Mouse (Mus musculus) neutrophil, adult 5-6 weeks (primary cell): Measurements from ENCODE around the gene Cdsn. TPM values are rescaled to one million over a fixed set of nuclear protein-coding genes. Genes with fewer than 3 reads are reported as not detected.

ENCODE experiments used
- ATAC-seq: fragments of 151-379, 151-347 bp; 2 replicates; pipeline ENCODE4 v1.8.0; 2017; ENCODE audit warnings: mild to moderate bottlenecking, moderate TSS enrichment; ENCODE audit not compliant: insufficient number of reproducible peaks, poor library complexity, low FRiP score, severe bottlenecking; ENCODE audit errors: extremely low read depth
- total RNA-seq: library from RNA; stranded (forward); fragments of 200-1000 nt; gene quantifications from 2 replicates; pipeline ENCODE4 v1.2.3, GENCODE M21; 2017

Cdsn gene
- total RNA-seq, 1 experiment from 2014 or later, result not detected

DNA sequence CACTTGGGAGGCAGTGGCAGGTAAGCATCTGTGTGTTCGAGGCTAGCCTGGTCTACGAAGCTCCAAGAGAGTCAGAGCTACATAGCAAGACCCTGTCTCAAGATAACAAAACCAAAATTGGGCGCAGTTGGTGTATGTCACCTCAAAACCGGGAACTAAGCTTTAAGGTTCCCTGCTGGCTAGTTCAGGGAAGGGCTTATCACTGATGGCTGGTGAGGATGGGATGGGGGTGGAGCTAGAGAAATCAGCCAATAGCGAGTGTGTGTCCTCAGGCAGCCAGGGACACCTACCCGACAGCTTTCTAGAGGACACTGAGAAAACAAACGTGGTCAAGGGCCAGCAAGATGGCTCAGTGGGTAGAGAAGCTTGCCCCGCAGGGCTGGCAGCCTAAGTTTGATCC lies 6.3 kb downstream of the Cdsn start:
- no peak for ATAC-seq

DNA sequence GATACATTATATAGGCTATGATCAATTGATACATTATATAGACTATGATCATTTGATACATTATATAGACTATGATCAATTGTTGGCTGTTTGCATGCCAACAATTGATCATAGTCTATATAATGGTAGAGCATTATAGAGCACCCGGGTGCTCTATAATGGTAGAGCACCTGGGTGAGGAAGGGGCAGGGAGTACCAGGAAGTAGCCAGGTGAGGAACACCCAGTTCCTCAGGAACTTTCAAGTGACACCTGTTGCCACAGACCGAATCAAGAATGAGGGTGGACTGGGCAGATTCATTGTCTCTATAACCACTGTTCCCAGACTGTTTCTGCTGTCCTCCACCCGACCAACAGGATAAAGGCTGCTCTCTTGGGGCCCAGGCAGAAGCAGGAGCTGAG lies 15.2 kb downstream of the Cdsn start, which contains the start of gene 2300002M23Rik:
Gene 2300002M23Rik, plus strand, starts transcription at position 301 of the 400 bp plus-strand sequence.
- no peak for ATAC-seq

DNA sequence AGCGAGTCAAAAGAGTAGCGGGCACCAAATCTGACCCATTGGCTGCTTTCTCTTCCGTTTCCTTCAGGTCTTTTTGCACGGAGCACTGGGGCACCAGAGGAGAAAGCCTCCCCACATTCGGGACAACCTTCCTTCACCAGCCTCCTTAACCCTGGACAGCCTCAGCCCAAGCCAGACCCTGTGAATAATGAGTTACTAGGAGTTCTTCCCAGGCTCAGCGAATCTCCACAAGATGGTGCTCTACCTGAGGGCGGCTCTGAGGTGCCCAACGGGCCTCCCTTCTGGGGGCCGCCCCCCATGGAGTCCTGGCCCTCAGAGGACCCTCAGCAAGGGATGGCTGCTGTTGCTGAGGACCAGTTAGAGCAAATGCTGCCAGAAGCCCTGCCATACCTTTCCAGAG lies 15.8 kb downstream of the Cdsn start:
- no peak for ATAC-seq

DNA sequence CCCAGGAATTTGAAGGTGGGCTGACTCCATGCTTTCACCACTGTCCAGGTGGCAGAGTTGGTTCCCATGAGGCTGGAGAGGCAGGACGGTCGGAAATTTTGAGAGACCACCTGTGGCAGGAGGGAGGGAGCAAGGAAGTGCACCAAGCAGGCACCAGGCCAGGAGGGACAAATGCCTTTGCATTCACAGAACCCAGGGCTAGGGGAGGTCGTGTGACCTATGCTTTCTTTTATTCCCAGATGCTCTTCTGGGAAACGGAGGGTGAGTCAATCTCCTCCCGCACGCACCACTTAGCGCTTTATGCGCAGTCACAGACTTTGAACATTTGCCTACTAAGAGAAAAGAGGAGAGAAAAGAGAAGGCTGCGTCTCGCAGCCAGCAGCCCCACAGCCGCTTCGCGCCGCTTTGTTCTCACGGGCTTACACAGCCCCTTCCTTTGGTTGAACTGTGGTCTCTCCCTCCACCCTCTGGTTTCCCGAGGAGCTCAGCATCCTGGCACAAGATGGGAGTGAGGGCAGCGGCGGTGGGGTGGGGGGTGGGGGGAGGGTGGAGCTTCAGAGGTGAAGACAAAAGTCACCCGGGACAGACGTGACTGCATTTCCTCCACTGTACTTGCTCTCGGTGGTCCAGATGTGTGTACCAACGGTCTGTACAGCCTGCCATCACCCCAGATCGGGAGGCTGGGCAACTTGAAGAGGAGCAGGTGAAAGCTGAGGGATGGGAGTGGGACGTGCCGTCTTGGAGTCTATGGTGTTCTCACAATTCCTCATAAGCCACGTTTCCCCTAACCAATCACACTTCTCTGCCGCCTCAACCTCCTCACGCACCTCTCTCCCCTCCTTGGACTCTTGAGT lies 17.4 kb downstream of the Cdsn start:
- no peak for ATAC-seq

DNA sequence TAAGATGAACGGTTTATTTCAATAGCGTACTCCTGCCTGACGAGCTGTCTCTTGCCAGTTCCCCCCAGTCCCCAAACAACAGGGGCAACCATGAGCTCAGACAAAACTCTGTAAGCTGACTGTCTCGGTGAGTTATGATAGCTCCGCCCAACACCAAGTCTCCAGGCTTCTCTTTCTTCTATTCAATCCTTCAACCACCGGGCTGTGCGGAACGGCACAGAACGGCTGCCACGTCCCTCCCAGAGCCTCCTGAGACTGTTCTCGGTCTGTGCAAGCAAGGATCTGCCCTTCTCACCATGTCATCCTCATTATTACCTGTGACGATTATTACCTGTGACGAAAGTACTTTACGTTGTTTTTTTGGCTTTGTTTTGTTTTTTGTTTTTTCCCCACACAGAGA lies 18.9 kb downstream of the Cdsn start:
- no peak for ATAC-seq

DNA sequence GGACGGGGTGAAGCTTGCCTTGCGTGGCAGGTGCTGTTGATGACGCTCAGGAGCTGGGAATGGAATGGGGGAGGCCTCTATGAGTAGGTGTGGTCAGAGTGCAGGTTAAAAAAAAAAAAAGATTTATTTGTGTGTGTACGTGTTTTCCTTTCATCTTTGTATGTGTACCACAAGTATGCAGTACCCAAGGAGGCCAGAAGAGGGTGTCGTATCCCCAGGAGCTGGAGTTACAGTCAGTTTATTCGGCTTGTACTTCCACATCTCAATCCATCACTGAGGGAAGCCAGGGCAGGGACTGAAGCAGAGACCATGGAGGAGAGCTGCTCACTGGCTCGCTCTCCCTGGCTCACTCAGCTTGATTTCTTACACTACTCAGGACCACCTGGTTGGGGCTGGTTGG lies 19.5 kb downstream of the Cdsn start:
- ATAC-seq, result no peak

DNA sequence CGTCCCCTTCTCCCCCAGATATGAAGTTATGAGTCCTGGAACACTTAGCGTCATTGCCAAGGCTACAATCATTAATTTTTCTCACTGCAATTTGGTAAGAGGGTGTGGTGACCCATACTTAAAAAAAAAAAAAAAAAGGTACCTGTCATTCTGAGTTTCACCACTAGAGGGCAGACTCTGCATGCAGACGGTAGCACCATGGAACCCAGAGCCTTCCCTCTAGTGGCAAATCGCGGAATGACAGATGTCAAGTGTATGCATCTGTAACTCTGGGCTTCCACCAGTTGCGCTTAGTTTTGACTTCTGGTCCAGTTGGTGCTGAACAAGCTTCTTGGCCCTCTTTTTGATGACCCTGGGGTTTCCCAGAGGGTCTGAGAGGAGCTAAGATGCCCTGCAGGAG lies 26.3 kb downstream of the Cdsn start:
- peak; percentile 87 for ATAC-seq

DNA sequence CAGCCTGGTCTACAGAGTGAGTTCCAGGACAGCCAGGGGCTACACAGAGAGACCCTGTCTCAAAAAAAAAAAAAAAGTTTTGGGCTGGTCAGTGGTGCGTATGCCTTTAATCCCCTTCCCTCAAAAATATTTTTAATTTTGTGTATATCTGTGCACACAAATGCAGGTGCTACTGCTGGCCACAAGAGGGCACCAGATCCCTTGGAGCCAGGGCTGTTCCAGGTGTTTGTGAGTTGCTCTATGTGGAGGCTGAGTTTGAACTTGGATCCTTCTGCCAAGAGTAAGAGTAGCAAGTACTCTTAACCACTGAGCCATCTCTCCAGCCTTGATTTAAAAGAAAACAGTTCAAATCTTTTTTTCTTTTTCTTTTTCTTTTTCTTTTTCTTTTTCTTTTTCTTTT lies 31.0 kb downstream of the Cdsn start:
- peak; percentile 37; the same call in 1 of the 2 replicates for ATAC-seq

DNA sequence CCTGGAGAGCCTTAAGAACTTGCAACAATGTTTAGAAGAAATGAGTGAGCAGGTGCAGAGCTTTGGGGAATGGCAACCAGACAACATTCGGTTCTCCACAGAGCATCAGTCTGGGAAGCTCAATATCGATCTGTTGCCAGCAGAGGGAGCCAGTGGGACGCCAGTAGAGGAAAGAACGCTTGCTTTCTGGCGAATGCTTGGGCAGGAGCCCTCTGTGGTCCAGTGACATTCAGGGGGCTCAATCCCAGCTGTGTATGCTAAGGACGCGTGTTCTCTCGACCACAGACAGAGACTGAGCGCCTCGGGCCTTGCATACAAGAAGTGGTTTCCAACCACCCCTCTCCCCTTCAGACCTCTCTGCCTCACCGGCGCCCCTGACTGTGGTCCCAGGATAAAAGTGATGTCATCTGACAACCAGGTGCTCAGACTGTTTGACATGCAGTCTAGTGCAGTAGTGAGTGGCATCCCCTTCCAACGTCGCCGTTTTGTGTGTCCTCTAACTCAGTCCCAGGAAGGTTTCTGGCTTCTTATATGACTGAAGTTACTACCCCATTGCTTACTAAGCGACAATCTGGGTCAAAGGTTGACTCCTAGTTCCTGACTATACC lies 32.5 kb downstream of the Cdsn start:
- peak; percentile 46; the same call in 1 of the 2 replicates for ATAC-seq

DNA sequence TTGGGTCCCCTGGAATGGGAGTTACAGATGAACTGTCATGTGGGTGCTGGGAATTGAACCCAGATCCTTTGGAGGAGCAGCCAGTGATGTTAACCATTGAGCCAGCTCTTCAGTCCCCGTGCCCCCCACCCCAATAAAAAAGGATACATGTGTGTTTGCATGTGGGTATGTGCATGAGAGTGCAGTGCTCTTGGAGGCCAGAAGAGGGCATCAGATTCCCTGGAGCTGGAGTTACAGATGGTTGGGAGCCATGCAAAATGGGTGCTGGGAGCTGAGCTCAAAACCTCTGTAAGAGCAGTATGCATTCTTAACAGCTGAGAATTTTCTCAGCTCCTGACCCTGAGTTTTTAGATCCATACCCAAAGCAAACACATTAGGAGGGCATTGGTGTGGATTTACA lies 35.4 kb downstream of the Cdsn start:
- ATAC-seq, result no peak

DNA sequence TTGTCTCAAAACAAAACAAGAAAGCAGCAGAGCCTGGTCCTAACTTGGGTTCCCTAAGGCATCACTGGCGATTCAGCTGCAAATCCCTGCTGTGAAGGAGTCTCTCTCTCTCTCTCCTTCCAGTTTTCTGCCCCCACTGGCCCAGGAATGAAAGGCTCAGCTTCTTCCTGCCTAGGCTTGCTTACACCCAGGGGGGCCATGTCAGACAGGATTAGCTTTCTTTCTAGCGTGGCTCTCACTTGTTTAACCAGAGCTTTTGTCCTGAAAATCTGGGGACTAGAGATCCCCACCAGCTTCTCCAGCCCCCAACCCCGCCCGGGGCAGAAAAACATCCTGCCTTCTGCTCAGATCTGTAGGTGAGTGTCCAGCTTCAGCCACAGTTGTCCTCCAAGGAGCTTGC lies 36.5 kb downstream of the Cdsn start:
- ATAC-seq, result no peak

DNA sequence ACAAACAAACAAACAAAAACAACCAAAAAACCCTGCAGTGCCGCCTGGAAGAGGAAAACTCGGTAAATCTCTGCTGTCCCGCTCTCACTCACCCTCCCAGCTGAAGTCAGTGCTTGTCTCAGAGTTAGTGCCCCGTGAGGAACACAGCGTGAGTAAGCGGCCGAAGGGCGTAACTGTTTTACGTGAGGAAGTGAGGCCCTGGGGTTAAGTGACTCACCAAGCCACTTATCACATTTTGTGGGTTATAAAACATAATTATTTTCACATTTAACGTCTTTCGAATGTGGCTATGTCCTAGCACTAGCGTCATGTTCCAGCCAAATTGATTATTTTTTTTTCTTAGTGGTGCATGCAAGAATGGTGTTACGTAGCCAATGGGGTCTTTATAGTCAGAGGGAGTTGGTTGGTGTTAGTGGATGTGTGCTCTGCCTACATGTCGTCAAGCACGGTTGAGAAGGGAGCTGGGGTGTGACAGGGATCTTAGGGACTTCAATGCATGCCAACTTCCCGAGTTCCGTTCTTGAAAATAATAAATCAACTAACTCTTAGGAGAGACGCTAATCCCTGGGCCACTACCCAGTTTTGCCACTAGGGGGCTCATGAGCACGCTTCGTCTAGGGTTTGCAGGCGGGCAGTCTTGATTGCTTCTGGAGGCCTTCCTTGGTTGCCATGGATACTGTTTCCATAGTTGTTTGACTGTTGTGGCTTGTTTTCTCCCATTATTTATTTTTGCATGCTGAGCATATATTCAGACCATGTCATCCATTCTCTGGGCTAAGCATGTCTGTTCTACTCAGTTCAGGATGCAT lies 38.7 kb downstream of the Cdsn start:
- peak; percentile 46; the same call in 1 of the 2 replicates for ATAC-seq

DNA sequence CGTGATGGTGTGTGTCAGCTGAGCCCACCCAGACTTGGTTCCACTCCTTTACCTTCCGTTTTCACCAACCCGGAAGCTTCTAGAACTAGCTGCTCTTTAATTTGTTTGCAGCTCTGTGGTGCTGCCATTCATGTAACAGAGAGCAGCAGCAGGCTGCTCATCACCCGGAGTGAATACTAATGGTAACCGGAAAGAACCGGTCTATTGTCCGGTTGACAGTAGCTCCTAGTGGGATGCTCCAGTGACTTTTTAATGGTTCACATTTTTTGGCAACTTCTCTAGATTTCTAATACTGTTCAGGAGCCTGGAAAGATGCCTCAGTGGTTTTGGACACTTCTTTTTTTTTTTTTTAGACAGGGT lies 39.3 kb downstream of the Cdsn start:
- ATAC-seq, result no peak

DNA sequence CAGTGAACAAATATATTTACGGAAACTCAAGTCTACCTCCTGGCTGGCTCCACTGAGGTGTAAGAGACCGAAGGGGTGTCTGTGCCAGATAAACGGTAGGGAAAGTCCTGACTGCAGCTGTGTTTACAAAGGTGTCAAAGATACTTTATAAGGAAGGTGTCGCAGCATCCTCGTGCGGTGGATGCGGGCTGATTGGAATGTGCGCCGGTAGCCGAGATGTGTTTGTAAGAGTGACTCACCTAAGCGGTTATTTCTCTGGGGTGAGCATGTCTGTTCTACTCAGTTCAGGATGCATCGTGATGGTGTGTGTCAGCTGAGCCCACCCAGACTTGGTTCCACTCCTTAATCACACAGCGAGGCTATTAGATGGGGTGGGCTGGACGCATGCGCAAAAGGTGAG lies 39.8 kb downstream of the Cdsn start:
- no peak for ATAC-seq

DNA sequence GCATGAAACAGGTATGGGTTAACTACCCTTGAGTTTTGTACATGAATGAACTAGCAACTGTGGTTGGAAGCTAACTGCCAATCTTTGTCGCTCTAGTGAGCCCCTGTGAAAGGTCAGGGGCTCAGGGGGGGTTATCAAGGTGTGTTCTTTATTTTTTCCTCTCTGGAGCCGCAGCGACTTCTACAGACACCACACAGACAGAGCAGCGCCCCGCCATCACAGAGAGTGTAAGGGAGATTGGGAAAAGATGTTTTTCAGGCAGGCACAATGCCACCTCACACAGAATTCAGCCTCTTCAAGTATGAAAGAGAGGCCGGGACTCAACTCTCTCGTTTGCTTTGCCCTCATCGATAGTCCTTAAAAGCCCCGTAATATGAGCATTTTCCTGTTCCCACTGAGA lies 40.2 kb downstream of the Cdsn start:
- no peak for ATAC-seq

DNA sequence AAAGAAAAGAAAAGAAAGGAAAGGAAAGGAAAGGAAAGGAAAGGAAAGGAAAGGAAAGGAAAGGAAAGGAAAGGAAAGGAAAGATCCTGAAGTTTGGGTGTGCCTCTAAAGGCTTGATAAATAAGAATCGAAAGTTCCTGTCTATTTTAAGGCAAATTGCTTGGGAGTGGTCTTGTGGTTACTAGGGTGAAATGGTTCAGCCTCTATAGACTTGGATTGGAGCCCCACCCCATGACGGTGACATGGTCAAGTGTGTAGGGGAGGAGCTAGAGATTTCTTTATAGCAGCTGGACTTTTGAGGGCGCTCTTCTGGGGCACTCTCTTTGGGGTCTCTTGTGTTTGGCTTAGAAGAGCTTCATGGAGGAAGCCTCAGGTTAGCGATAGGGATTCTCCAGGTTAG lies 41.9 kb downstream of the Cdsn start:
- ATAC-seq, result no peak

DNA sequence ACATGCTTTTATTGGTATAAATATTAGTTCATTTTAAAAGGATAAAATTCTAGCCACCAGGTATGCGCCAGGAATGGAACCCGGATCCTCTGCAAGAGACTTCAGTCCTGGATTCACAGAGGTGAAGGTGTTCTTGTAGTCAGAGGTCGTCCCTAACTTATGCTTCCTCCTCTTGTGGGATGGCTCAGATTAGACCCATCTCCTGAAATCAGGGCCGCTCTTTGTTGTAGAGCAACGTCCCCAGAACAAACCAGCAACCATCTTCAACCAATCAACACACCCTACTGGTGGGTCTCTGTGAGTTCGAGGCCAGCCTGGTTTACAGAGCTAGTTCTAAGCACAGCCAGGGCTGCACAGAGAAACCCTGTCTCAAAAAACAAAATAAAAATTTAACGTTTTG lies 42.5 kb downstream of the Cdsn start:
- ATAC-seq, result no peak

DNA sequence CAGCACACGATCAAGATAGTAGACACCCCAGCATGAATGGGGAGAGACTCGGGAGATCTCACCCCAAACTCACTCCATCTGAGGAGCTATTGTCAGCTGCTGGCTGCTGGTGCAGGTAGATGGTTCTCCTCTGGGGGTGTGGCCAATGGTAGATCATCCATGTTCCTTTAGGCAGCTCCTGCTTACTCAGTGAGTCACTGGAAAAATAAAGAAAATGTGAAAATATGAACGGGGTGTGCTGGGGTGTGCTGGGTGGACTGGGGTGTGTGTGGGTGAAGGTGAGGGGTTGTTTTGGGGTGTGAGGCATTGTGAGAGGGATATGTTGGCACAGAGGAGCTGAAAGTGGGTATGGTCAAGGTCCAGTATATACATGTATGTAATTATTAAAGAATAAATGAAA lies 45.5 kb downstream of the Cdsn start:
- no peak for ATAC-seq

DNA sequence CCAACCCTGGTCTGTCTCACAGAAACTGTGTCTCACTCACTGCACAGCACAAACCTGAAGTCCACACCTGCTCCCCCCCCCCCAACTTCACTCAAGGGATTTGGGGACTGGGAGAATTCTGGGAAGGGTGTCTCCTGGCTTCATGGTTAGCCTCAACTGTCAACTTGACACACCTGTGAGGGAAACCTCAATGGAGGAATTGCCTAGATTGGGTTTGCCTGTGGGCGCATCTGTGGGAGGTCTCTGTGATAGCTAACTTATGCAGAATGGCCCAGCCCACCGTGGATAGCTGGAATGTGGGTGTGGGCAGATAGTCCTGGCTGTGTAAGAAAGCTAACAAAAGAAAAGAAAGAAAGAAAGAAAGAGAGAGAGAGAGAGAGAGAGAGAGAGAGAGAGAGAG lies 49.3 kb downstream of the Cdsn start, which contains the start of gene Sfta2:
Gene Sfta2, plus strand, starts transcription at position 301 of the 400 bp plus-strand sequence.
- ATAC-seq, result no peak
